Mouse (Mus musculus) cerebellum, postnatal 36 days (tissue): ENCODE measurements around the gene Umad1.
A peak's percentile ranks its signal among the peaks of the same experiment; 100 is the strongest.

ENCODE experiments used
- DNase-seq, 2 experiments: peaks; one replicate each; pipeline ENCODE4 v3.0.0; 2021 to 2022; ENCODE audit warnings: mixed read lengths in 2 of 2

Umad1 gene

GRCm38 (mm10) chr6:8373051-8373450 lies 114.0 kb downstream of the Umad1 start:
- no peak for DNase-seq

GRCm38 (mm10) chr6:8373851-8374250 lies 114.8 kb downstream of the Umad1 start:
- DNase-seq = no peak

DNA sequence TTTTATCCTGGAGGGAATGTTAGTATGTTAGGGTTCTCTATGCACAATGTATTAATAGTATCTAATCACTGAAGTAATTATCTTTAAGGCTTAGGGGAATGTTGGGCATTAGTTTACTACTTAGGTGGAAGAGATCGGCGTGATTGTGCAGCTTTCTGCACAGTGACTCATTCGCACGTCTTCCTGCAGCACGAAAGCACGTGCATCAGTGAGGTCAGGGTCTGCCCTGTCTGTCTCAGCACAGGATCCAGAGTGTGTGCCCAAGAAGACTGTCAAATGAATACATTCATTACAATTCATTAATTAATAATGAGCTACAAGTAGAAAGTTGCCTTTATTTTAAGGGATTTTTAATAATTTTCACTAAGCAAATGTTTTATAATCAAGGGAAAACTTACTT lies 115.2 kb downstream of the Umad1 start:
- DNase-seq = no peak

DNA sequence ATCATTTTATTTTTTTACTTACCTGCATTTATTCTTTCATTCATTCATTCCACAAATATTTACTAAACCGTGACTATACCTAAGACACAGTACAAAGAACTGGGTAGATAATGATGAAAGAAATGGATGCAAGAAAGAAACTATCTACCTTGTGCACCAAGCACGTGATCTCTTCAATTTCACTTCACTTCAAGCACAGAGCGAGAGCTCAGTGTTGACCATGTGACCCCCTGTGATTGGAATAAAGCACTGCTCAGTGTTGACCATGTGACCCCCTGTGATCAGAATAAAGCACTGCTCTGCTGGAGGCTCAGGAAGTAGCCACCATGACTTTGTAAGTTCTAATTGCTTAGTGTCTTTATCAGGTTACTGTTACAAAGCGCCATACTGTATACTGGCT lies 115.6 kb downstream of the Umad1 start:
- DNase-seq = no peak

DNA sequence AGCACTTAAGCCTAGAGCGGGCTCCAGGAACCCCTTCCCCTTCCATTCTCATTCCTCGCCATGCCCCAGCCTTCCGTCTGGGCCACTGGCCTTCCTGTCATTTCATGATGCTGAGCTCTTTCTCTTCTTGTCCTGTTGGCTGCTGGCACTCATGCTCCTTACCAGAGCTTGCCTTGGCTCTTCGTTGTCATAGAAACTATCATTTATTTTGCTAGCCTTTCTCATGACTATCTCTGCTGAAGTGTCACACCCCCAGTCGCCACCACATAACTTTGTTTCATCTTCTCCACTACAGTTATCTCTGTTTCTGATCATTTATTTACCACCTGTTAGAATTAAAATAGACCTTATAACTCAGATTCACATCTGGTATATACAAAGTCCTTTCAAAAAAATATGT lies 117.3 kb downstream of the Umad1 start:
- DNase-seq = no peak

DNA sequence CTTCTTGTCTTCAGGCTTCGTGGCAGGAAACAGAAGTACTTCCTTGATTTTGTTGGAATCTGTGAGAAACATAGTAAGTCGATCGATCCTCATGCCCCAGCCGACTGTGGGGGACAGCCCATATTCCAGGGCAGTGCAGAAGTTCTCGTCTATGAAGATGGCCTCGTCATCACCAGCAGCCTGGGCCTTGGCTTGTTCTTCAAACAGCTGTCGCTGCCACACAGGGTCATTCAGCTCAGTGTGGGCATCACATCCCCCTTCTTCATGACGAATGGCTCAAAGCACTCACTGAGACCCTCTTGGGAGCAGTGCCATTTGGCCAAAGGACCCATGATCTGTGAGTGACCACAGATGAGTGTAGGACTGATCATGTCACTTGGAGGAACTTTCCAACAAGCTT lies 118.6 kb downstream of the Umad1 start:
- no peak for DNase-seq

- no peak for DNase-seq
These were observed 130.2 kb downstream of the Umad1 start for GRCm38 (mm10) chr6:8389307-8389706.

DNA sequence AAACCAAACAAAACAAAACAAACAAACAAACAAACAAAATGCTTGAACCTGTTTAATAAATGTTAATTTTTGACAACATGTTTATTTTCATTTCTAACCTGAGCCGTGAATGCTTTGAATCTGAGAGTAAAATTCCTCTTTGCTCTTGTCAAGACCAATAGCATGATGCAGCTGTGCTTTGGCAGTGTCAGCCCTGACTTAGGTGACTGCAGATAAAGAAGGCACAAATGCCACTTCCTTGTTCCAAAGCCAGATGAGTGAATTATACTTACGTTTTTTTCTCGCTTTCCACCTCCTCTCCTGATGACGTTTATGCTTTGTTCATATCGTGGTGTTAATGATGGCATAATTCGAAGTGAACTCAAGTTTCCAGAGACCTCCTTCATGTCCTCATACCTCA lies 131.2 kb downstream of the Umad1 start:
- no peak for DNase-seq

GRCm38 (mm10) chr6:8390935-8391334 lies 131.8 kb downstream of the Umad1 start:
- no peak for DNase-seq

GRCm38 (mm10) chr6:8393029-8393428 lies 133.9 kb downstream of the Umad1 start:
- DNase-seq = no peak

- no peak for DNase-seq
These were observed 135.0 kb downstream of the Umad1 start for GRCm38 (mm10) chr6:8394044-8394443.

DNA sequence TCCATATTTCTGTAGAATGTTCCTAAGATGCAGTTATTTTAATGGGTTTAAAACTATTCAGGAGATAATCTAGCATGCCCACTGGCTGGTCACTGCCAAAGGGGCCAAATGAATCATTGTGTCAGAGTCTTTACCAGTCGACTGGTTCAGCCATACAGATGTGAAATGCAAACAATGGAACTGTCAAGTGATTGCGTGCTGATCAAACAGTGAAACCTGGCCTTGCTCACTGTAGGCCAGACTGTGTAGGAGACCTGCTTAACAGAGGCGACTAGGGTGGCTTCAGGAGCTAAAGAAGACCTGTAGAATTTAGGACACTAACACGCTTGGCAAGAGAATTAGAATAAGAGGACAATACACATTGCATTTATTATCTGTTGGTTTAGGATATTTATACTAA lies 136.0 kb downstream of the Umad1 start:
- DNase-seq = no peak

DNA sequence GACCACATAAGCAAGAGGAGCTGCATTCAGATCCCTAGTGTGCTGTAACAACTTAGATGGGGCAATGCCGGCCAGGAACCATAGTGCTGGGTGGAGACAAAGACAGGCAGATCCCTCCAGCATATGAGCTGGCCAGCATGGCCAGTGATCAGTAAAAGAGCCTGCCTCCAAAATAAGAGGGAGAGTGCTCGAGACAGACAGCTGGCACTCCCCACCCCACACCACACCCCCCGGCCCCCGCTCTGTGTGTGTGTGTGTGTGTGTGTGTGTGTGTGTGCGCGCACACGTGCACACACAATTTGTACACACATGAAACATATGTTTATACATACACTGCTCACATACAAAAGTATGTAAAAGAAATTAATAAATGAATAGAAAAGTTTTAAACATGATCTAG lies 138.2 kb downstream of the Umad1 start:
- no peak for DNase-seq

- DNase-seq = no peak
These were observed 140.6 kb downstream of the Umad1 start for GRCm38 (mm10) chr6:8399710-8400109.

DNA sequence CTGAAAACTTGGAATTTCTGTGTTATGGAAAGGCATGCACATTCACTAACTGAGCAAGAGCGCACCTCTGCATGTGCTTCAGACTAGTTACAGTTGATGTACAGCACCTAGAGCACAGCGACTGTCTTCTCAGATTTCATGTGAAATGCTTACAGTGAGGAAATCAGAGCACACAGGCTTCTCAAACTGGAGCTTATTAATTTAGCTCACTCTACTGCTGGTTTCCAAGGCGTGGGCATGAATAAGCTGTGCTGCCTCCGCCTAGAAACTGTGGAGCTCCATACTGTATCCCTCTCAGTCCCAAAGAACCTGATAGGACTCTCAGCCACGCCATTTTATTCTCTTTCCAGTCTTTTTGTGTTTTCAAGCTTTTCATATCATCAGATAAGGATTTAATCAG lies 144.0 kb downstream of the Umad1 start:
- DNase-seq = no peak

- DNase-seq = no peak
These were observed 146.8 kb downstream of the Umad1 start for GRCm38 (mm10) chr6:8405844-8406243.

DNA sequence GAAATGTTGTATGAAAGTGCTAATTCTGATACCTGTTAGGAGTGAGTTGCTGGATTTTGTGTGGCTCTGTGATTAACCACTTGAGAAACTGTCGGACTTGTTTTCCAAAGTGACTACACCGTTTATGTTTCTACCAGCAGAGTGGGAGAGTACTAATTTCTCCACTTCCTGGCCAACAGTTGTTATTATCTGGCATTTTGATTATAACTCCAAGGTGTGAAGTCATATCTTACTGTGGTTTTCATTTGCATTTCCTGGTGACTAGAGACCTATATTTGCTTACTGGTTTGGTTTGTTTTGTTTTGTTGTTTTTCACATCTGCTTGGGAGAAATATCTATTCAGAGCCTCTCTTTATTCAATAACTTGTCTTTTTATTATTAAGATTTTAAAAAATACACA lies 149.2 kb downstream of the Umad1 start:
- DNase-seq = no peak

GRCm38 (mm10) chr6:8409865-8410264 lies 150.8 kb downstream of the Umad1 start:
- no peak for DNase-seq

- peak; percentile 70 to 72 for DNase-seq
These were observed 153.9 kb downstream of the Umad1 start for GRCm38 (mm10) chr6:8412845-8413598.

- peak; percentile 52 to 67 for DNase-seq
These were observed 154.9 kb downstream of the Umad1 start for GRCm38 (mm10) chr6:8414020-8414419.

- DNase-seq = no peak
These were observed 156.7 kb downstream of the Umad1 start for GRCm38 (mm10) chr6:8415823-8416222.

- no peak for DNase-seq
These were observed 157.9 kb downstream of the Umad1 start for GRCm38 (mm10) chr6:8416802-8417569.

GRCm38 (mm10) chr6:8419485-8420186 lies 160.5 kb downstream of the Umad1 start:
- no peak for DNase-seq

DNA sequence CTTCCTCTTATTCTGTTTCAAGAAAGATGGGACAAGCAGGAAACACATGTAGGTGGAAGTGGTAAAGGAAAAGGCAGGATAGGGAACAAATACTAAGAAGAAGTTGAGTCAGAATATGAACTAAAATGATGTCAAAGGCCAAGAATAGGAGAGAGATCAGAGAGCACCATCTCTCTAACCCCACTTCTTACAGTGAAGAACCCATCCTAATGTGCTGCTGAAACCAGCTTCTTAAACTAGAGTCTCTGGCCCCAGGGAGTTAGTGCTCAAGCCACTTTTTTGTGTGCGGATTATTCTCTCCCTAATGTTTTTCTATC lies 161.1 kb downstream of the Umad1 start:
- no peak for DNase-seq
